Mouse (Mus musculus) bone marrow macrophage, adult 2 months (primary cell): Measurements from ENCODE around the gene Htra3. TPM values are rescaled to one million over a fixed set of nuclear protein-coding genes. Genes with fewer than 3 reads are reported as not detected.
A peak's percentile ranks its signal among the peaks of the same experiment; 100 is the strongest.

Experiments used
- H3K27ac ChIP-seq: 2 replicates; pipeline ENCODE4 v1.5.1; 2012; ENCODE audit warnings: low read depth, low read length; ENCODE audit not compliant: insufficient read depth
- H3K4me1 ChIP-seq: 2 replicates; pipeline ENCODE4 v1.6.1; 2012; ENCODE audit warnings: low read length; ENCODE audit not compliant: control insufficient read depth, insufficient read depth
- H3K4me3 ChIP-seq: 2 replicates; pipeline ENCODE4 v1.5.1; 2012; ENCODE audit warnings: mild to moderate bottlenecking, low read length, moderate library complexity; ENCODE audit not compliant: insufficient read depth
- CTCF ChIP-seq: IDR thresholded peaks from 2 replicates; pipeline ENCODE4 v1.5.1; 2012; ENCODE audit warnings: low read depth, mild to moderate bottlenecking, low read length, moderate library complexity
- POLR2A ChIP-seq: IDR thresholded peaks from 2 replicates; pipeline ENCODE4 v1.6.1; 2012; ENCODE audit warnings: mild to moderate bottlenecking, low read depth, low read length, borderline replicate concordance
- polyA plus RNA-seq: library from polyadenylated mRNA; stranded (reverse); fragments of >200 nt; gene quantifications from 2 replicates; pipeline ENCODE4 v1.2.4, GENCODE M21; 2012; ENCODE audit not compliant: missing spikeins, insufficient read depth, insufficient read length

The Htra3 gene
- polyA plus RNA-seq, 1 experiment: 0.98 TPM

DNA sequence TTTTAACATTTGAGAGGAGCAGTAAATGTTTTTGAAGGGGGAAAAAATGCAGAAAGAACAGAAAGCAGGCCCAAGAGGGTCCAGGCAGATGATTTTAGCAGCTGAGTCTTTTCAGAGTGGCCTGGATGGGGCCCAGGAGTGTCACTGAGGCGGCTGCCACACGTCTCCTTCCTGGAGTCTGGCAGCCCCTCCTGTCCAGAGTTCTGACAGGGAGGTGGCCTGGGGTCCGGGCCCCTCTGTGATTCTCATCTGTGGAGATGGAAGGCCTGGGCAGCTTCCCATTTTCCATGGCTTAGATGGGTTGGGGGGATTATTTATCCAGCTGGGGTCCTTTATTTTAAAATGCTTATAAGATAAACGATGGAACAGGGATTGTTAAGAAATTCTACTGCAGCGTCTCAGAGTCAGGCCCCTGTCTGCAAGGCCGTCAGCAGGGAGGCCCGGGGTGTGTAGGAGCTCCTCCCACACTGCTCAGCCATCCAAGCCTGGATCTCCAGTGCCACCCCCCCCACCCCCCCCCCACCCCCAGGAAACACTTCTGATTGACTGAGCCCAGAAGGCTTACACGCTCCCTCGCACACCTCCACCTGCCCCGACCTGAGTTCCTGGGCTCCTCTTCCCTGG lies 37.5 kb downstream of the Htra3 start:
- Histone ChIP-seq H3K4me3 (no peak overlapping the region), H3K27ac (no peak overlapping the region), H3K4me1 (peaks cover 10% of the 10 kb centered on the region)
- no peak for TF ChIP-seq CTCF
- no peak for TF ChIP-seq POLR2A

DNA sequence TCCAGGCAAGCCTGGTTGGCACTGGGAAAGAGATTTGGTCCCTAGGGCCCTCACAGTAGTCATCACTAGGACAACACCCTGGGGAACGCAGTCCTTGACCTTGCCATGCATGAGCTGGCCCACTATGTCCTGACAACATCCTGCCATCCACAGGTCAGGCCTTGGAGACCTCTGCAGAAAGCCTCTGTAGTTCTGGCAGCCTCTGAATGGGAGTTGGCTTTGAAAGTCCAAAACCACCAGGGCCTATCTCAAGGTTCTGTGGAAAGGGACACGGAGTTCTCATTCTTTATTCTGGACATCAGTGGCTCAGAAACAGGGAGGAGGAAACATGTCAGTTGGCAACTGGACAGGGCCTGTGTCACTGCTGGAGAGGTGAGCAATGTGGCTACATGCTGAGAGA lies 43.6 kb downstream of the Htra3 start:
- no peak overlapping the region for H3K27ac ChIP-seq
- TF ChIP-seq POLR2A (no peak), CTCF (no peak)
- H3K4me1 ChIP-seq: peaks cover 5% of the 10 kb centered on the region; the same call in 1 of the 2 replicates
- H3K4me3 ChIP-seq: no peak overlapping the region

DNA sequence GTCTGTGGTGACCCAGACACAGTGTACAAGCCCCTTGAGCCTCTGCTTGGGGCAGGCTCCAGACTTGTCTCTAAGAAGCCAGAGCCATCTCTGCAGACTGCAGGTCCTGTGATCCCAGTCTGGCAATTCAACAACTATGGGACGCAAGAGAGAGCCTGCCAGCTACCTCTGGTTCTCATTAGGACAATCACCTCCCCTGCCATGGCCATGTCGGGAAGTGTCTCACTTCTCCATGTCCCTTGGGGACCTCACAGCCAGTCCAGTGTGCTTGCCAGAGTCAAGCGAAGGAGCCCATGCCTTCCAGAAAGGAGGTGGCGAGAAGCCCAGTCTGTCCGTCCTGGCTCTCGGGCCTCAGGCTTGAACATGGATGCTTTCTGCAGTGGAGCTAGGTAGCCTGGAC lies 46.7 kb downstream of the Htra3 start:
- Histone ChIP-seq H3K27ac (no peak overlapping the region), H3K4me1 (peaks cover 6% of the 10 kb centered on the region; the same call in 1 of the 2 replicates), H3K4me3 (no peak overlapping the region)
- TF ChIP-seq CTCF (no peak), POLR2A (no peak)

DNA sequence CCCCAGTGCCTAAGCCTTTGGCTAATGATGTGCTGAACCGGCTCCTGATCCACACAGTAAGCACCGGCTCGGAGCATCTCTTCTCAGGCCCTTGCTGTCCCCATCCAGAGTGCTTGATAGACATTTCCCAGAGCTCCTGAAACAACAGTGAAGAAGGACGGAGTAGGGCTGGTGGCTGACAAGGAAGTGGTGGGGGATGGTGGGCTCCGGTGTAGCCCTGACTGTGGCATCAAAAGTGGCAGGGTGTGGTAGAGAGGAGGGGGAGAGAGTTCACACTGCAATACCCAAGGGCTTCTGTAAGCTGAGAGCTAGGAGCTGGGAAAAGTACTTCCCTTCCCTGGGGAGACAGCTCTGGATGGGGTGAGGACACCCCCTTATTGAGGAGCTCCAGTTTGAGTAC lies 47.8 kb downstream of the Htra3 start:
- TF ChIP-seq POLR2A (no peak), CTCF (no peak)
- H3K27ac ChIP-seq: no peak overlapping the region
- peaks cover 6% of the 10 kb centered on the region; the same call in 1 of the 2 replicates for H3K4me1 ChIP-seq

DNA sequence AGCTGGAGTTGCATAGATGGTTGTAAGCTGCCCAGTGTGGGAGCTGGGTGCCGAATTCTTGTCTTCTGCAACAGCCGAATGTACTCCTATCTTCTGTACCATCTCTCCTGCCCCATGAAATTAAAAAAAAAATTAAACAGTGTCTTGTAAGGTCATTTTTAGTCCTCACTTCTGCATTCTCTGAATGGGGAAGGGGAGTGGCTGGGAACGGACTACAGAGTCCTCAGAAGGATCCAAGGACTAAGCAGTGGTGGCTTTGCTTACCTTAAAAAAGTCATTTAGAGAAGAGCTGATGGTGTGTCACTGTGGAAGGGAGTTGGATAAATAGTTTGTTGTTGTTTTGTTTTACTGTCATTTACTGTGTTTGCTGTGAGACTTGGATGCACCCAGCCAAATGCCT lies 48.4 kb downstream of the Htra3 start:
- TF ChIP-seq POLR2A (no peak), CTCF (no peak)
- Histone ChIP-seq H3K4me3 (no peak overlapping the region), H3K27ac (no peak overlapping the region), H3K4me1 (peaks cover 6% of the 10 kb centered on the region; the same call in 1 of the 2 replicates)

More for the DNA sequence above, 47.8 kb downstream of the Htra3 start:
- no peak overlapping the region for H3K4me3 ChIP-seq

DNA sequence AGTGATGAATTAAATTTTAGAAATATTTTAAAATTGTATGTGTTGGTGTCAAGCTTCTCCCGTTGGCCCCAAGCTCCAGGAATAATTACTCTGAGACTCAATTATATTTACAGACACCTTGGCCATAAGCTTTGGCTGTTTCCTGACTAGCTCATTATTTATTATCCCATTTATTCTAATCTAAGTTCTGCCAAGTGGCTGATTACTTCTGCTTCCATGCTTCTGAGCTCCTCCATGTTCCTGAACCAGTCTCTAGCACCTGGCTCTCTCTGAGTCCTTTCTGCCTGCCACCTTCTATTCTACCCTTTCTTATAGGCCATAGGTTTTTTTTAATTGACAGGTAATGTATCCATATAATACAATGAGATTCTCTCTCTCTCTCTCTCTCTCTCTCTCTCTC lies 48.9 kb downstream of the Htra3 start:
- Histone ChIP-seq H3K4me1 (peaks cover 6% of the 10 kb centered on the region; the same call in 1 of the 2 replicates), H3K4me3 (no peak overlapping the region), H3K27ac (no peak overlapping the region)
- TF ChIP-seq POLR2A (no peak), CTCF (no peak)

DNA sequence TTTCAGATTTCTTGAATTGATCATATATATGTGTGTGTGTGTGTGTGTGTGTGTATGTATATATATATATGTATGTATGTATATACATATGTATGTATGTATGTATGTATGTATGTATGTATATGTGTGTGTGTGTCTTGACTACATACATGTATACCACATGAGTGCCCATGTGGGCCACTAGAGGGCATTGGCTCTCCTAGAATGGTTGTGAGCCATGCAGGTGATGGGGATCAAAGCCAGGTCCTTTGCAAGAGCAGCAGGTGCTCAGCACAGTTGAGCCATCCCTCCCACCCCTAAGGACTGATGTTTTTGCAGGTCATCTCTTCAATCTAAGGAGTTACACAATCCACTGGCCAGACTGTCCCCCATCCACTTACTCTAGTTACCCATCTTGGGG lies 50.2 kb downstream of the Htra3 start:
- peaks cover 6% of the 10 kb centered on the region; the same call in 1 of the 2 replicates for H3K4me1 ChIP-seq
- TF ChIP-seq POLR2A: no peak
- peak; percentile 34; the same call in 1 of the 2 replicates for TF ChIP-seq CTCF
- H3K4me3 ChIP-seq: no peak overlapping the region
- no peak overlapping the region for H3K27ac ChIP-seq

DNA sequence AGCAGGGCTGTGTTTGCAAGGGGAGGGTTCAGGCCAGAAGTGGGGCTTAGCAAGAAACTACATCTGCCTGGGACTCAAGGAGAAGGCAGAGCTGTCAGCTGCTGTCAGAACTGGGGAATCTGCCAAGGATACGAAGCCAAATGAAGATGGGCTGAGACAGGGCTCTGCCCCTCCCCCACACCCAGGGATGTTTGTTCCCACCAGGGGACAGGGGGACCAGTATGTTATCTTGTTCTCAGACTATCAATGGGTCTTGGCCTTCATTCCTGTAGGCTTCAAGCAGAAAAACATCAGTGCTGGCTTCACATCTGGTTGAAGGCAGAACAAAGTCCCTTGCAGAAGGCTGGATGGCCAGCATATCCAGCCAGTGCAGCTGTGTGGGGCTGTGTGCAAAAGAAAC lies 50.9 kb downstream of the Htra3 start:
- no peak for TF ChIP-seq POLR2A
- no peak for TF ChIP-seq CTCF
- no peak overlapping the region for H3K4me3 ChIP-seq
- no peak overlapping the region for H3K27ac ChIP-seq
- H3K4me1 ChIP-seq: peaks cover 6% of the 10 kb centered on the region; the same call in 1 of the 2 replicates

DNA sequence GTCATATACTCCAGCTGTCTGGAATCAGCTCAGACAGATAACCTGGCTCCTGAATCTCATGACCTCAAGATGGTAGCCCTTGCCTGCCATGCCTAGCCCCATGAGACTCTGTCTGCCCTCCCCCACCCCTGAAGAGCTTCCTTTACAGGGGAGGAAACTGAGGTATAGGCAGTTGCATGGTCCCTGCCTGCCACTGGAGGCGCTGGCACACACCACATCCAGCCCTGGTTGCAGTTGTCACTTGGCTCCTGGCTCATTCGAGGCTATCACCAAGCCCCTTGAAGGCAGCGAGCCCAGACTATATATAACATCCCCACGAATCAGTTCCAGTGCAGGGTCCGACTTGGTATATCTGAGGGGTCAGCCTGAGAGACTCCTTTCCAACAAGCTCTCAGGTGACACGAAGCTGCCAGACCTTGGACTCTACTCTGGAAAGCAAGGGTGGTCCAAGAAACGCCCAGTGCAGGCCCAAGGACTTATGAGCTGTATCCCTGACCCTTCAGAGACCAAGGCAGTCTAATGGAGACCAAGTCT lies 52.2 kb downstream of the Htra3 start:
- TF ChIP-seq CTCF (peak; percentile 36), POLR2A (no peak)
- Histone ChIP-seq H3K4me1 (peaks cover 6% of the 10 kb centered on the region; the same call in 1 of the 2 replicates), H3K4me3 (no peak overlapping the region), H3K27ac (no peak overlapping the region)

DNA sequence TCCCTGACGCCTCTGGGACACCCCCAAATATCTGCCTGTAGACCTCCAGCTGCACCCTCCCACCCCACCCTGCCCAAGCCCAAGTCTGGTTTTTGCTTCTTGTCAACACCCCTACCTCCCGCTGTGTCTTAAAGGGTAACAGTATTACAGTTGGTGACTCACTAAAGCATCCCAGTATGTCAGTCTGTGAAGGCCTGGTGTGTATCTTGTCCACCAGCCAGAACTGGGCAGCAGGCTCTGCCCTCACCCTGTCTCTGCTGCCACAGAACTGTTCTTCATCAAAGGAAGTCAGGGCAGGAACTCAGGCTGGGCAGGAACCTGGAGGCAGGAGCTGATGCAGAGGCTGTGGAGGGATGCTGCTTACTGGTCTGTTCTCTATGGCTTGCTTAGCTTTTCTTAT lies 53.2 kb downstream of the Htra3 start:
- peaks cover 4% of the 10 kb centered on the region; the same call in 1 of the 2 replicates for H3K4me1 ChIP-seq
- no peak overlapping the region for H3K4me3 ChIP-seq
- TF ChIP-seq POLR2A (no peak), CTCF (no peak)
- no peak overlapping the region for H3K27ac ChIP-seq
